Mouse (Mus musculus) gastrocnemius, postnatal 14 days (tissue): ENCODE results near the gene Col20a1. TPM values are rescaled to one million over a fixed set of nuclear protein-coding genes. Genes with fewer than 3 reads are reported as not detected.

ENCODE experiments used
- DNase-seq: peaks from one replicate; pipeline ENCODE4 v3.0.0; 2021; ENCODE audit warnings: mixed read lengths
- intact Hi-C: fragments of 180-260 bp; cut with DNase I; formaldehyde crosslinking; loops from one replicate; pipeline ENCODE4 v1.15.1; 2025; ENCODE audit warnings: low total_unique reads
- total RNA-seq, 2 experiments: library from RNA; stranded (reverse); gene quantifications; 2 replicates each; pipeline ENCODE4 v1.2.3; 2021

Gene Col20a1
- total RNA-seq, 2 experiments from 2014 or later, result 5.5 to 5.6 TPM

DNA sequence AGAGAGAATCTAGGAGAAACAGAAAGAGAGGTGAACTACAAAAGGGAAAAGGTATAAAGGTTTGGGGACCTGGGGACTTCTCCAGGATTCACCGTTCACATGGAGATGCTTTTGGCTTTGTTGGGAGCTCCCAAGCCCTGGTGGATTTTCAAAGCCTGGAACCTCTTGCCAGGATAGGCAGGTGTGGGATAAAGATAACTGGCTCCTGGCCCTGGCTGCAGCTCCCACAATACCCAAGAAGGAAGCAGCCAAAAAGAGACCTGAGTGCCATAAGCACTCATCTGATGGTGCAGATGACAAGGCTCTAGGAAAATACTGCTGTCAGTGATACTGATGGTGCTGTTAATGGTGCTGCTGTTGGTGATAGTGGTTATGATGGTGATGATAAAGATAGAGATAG, 65.8 kb downstream of the Col20a1 start:
- no peak for DNase-seq
- intact Hi-C loops, result no loop called here

DNA sequence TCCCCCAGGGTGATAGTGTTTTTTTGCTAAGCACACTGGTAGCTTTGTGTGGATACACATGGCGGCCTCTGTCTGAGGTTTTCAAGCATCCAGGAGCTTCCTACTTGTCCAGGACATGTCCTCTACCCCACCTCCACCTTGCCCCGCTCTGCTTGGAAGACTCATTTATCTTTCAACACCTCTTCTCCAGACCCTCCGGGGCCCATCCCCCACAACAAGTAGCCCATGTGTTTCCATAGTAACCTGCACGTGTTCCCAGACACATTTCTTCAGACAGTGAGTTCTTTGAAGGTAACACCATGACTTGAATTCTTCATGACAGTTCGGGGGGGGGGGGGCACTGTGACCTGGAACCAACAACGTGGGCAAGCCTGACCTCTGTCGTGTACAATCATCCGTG, 71.0 kb downstream of the Col20a1 start:
- intact Hi-C loops, result loop anchor here (5.0 kb wide), 1 partner anchor 60 kb away; no protein-coding TSS in a partner anchor
- no peak for DNase-seq

DNA sequence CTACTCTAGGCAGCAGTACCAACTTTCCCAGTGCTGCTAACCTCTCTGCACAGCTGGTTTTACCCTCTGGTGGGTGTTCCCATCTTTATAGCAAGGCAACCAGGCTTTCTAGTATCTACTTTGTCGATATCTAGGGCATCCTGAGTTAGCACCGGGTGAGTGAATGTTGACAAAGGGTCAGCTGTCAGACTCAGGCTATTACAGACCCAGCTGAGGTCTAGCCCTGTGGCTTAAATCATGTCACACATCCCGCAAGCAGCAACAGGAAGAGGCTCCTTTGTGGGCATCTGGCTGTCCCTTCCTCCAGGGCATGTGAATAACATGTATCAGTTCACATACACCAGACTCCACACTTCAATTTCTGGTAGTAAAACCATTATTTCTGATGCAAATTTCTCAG, 71.9 kb downstream of the Col20a1 start:
- intact Hi-C loops, result loop anchor here (2.0 to 5.0 kb wide), 2 partner anchors 25 to 61 kb away; no protein-coding TSS in a partner anchor
- no peak for DNase-seq

DNA sequence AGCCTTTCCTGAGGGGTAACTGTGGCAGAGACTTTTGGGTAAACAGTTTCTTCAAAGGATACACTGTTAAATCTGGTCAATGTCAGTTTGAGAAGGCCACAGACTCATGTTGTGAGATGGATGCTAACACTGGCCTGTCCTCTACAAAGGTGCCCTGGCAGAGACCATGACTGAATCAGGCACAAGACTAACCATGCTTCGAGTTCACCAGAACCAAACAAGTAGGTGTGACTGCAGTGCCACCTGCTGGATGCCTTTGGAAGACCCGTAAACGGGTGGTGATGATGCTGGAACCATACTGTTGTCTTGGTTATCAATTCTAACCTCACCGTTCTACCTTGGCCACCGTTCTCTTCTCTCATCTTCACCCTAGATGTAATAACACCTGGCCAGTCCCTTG, 73.8 kb downstream of the Col20a1 start:
- peak; percentile 70 for DNase-seq
- intact Hi-C loops, result no loop called here

DNA sequence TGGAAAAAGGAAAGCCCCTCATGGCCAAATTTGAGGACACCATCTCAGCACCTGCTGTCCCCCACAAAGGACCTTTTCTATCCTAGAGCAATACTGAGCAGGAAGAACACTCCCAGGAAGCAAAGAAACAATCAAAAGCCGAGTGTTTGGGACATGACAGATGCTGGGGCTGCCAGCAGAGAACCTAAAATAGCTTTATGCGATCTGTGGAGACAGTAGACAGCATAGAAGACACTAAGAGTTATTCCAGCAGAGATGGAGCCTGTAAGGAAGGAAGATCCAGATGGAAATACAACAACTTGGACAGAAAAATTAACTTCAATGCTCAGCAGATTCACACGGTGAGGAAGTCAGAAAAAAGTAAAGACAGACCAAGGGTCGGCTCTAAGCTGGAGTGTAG, 79.5 kb downstream of the Col20a1 start:
- intact Hi-C loops, result no loop called here

More for the DNA sequence above, 79.5 kb downstream of the Col20a1 start:
- DNase-seq, result no peak

Other genes with a start within 250 kb of the Col20a1 start
- gene Bhlhe23, start 209.6 kb upstream of the Col20a1 start, total RNA-seq, result not detected
- 10 to 100 TPM; 29.5 to 30.3 TPM for gene Ythdf1, start 65.6 kb upstream of the Col20a1 start, total RNA-seq
- gene Birc7, start 57.5 kb upstream of the Col20a1 start, total RNA-seq, result not detected
- under 1 TPM; 0.82 TPM for gene Nkain4, start 31.8 kb upstream of the Col20a1 start, total RNA-seq
- gene Arfgap1, start 19.3 kb upstream of the Col20a1 start, total RNA-seq, result 10 to 100 TPM; 32.1 to 33.9 TPM
- gene Chrna4, start 57.0 kb downstream of the Col20a1 start, total RNA-seq, result 1 to 10 TPM in 1 of 2 experiments, under 1 TPM in 1; 0.93 to 1.3 TPM
- under 1 TPM; 0.07 to 0.16 TPM for gene Kcnq2, start 148.8 kb downstream of the Col20a1 start, total RNA-seq
- 1,000 to 10,000 TPM; 2,249 to 2,405 TPM for gene Eef1a2, start 170.5 kb downstream of the Col20a1 start, total RNA-seq
- 10 to 100 TPM; 52.9 to 58.5 TPM for gene Ppdpf, start 200.7 kb downstream of the Col20a1 start, total RNA-seq
- gene Ptk6, start 216.3 kb downstream of the Col20a1 start, total RNA-seq, result not detected
- under 1 TPM; 0.10 to 0.18 TPM for gene Srms, start 226.7 kb downstream of the Col20a1 start, total RNA-seq
- not detected for gene Fndc11, start 233.5 kb downstream of the Col20a1 start, total RNA-seq